Mouse (Mus musculus) E14TG2a.4 (cell line): Measurements from ENCODE around the gene M6pr.

Source experiments
- H3K27me3 ChIP-seq: 2 replicates; pipeline ENCODE4 v1.6.1; 2014; ENCODE audit warnings: low read length, control low read depth; ENCODE audit not compliant: insufficient read depth
- H3K36me3 ChIP-seq: 2 replicates; pipeline ENCODE4 v1.6.1; 2014; ENCODE audit warnings: low read length, control low read depth; ENCODE audit not compliant: insufficient read depth
- H3K4me1 ChIP-seq: replicated peaks from 2 replicates; pipeline ENCODE4 v1.6.1; 2014; ENCODE audit warnings: low read depth, low read length, control low read depth
- H3K4me3 ChIP-seq: replicated peaks from 2 replicates; pipeline ENCODE4 v1.5.1; 2014; ENCODE audit warnings: mild to moderate bottlenecking, low read length
- H3K9me3 ChIP-seq: 2 replicates; pipeline ENCODE4 v1.6.1; 2014; ENCODE audit warnings: low read length, control low read depth
- CTCF ChIP-seq: conservative IDR thresholded peaks from 2 replicates; pipeline ENCODE4 v1.5.1; 2014; ENCODE audit warnings: low read length
- NANOG ChIP-seq: IDR thresholded peaks from 2 replicates; pipeline ENCODE4 v1.6.1; 2014; ENCODE audit warnings: borderline replicate concordance, low read length, mixed read lengths
- POU5F1 ChIP-seq: IDR thresholded peaks from 2 replicates; pipeline ENCODE4 v1.6.1; 2014; ENCODE audit warnings: low read length, borderline replicate concordance

M6pr gene

DNA sequence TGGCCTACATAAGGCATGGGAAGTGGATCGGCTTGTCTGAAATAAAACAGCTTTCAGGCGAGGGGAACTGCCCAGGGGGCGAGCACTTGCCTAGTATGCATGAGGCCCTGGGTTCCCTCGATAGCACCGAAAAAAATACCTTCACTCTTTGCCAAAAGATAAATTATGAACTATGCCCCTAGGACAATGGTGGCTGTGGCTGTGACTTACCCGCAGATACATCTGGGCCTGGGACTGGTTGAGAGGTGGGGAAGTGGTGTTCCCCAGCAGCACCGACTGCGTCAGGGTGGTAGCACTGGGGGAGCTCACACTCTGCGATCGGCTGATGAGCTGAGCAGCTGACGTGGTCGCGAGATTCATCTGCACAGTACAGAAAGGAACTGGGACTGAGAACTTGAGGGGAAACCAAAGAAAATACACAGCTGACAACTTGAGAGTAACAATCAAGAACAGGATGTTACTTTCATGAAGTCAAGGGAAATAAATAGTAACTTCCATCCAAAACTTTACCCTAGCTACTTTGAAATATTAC lies 24.6 kb downstream of the M6pr start:
- Histone ChIP-seq H3K4me1 (peaks cover 86% of the 10 kb centered on the region), H3K9me3 (no peaks in the 10 kb centered on the region), H3K4me3 (peak overlapping the region; percentile 92), H3K36me3 (peaks cover 95% of the 10 kb centered on the region), H3K27me3 (no peaks in the 10 kb centered on the region)
- TF ChIP-seq POU5F1 (no peak), CTCF (no peak)

DNA sequence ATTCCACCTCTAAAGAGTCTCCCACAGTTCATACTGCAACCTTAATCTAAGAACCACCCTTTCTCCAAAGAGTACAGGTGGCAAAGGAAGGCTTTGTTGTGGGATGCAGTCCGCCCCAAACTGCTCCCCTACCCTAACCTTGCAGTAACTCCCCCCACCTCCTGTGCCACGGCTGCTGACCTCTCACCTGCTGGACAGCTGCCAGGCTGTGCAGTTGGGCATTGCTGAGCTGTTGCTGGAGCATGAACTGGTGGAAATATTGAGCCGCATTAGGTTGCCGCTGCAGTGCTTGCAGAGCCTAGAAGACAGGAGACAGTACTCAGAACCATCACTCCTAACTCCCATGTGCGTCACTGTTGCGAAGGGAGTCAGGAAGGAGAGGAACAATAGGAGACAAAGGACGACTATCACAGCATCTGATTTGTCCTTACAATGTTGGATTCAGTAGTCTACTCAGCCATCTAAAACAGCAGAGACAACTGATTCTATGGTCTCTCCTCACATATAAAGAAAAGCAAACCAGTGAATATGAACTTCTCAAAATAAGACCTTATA lies 26.3 kb downstream of the M6pr start:
- Histone ChIP-seq H3K27me3 (no peaks in the 10 kb centered on the region), H3K4me1 (peaks cover 69% of the 10 kb centered on the region), H3K9me3 (no peaks in the 10 kb centered on the region), H3K4me3 (peak overlapping the region; percentile 92), H3K36me3 (peaks cover 77% of the 10 kb centered on the region)
- TF ChIP-seq NANOG: peak; percentile 37; the same call in 1 of the 2 replicates
- TF ChIP-seq CTCF: no peak
- no peak for TF ChIP-seq POU5F1

GRCm38 (mm10) chr6:122337546-122337945 lies 29.0 kb downstream of the M6pr start:
- peak overlapping the region; percentile 92 for H3K4me3 ChIP-seq
- H3K4me1 ChIP-seq: peaks cover 48% of the 10 kb centered on the region
- TF ChIP-seq CTCF: no peak
- H3K9me3 ChIP-seq: no peaks in the 10 kb centered on the region
- peaks cover 51% of the 10 kb centered on the region for H3K36me3 ChIP-seq
- H3K27me3 ChIP-seq: no peaks in the 10 kb centered on the region

GRCm38 (mm10) chr6:122339047-122339647 lies 30.6 kb downstream of the M6pr start:
- Histone ChIP-seq H3K36me3 (peaks cover 35% of the 10 kb centered on the region), H3K9me3 (no peaks in the 10 kb centered on the region), H3K4me3 (peak overlapping the region; percentile 92), H3K27me3 (no peaks in the 10 kb centered on the region), H3K4me1 (peaks cover 44% of the 10 kb centered on the region)
- no peak for TF ChIP-seq POU5F1
- no peak for TF ChIP-seq CTCF
- TF ChIP-seq NANOG: no peak

DNA sequence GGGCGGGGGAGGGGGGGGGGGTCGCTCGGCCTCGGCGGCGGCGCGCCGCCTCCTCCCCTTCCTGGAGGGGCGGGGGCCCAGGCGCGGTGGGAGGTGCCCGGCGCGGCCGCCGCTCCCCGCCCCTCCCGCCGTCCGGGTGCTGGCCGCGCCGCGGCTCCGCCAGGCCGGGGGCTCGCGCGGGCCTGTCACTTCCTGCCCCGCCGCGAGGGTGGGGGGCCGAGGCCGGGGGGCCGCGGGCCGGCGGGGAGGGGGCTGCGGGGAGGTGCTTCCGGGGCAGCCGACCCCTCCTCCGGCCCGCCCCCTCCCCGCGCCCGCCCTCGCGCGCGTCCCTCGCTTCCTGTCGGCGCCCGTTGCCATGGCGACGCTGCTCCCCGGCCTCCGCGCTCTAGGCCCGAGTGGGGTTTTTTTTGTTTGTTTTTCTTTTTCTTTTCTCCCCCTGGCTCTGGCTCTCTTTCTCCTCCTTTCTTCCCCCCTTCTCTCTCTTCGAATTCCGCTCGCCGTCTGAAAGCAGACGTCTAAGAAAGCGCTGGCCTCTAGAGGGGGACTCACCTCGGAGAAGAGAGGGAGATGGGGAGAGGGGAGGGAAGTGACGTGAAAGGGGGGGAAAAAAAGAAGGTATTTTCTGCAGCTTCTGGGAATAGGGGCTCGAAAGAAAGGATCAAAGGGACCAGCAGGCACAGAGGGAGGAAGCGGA lies 31.3 kb downstream of the M6pr start:
- no peaks in the 10 kb centered on the region for H3K27me3 ChIP-seq
- no peaks in the 10 kb centered on the region for H3K9me3 ChIP-seq
- peaks cover 43% of the 10 kb centered on the region for H3K4me1 ChIP-seq
- TF ChIP-seq POU5F1 (no peak), NANOG (no peak), CTCF (no peak)
- peaks cover 28% of the 10 kb centered on the region for H3K36me3 ChIP-seq
- peak overlapping the region; percentile 92 for H3K4me3 ChIP-seq

GRCm38 (mm10) chr6:122340349-122341000 lies 32.0 kb downstream of the M6pr start, which contains the start of gene Phc1:
Gene Phc1 (minus strand): TSS chr6:122340561.
- Histone ChIP-seq H3K27me3 (no peaks in the 10 kb centered on the region), H3K36me3 (peaks cover 21% of the 10 kb centered on the region), H3K4me3 (peak within 1 kb of the TSS; percentile 92), H3K9me3 (no peaks in the 10 kb centered on the region), H3K4me1 (peaks cover 42% of the 10 kb centered on the region)
- no peak for TF ChIP-seq CTCF
- TF ChIP-seq NANOG: peak; percentile 84

DNA sequence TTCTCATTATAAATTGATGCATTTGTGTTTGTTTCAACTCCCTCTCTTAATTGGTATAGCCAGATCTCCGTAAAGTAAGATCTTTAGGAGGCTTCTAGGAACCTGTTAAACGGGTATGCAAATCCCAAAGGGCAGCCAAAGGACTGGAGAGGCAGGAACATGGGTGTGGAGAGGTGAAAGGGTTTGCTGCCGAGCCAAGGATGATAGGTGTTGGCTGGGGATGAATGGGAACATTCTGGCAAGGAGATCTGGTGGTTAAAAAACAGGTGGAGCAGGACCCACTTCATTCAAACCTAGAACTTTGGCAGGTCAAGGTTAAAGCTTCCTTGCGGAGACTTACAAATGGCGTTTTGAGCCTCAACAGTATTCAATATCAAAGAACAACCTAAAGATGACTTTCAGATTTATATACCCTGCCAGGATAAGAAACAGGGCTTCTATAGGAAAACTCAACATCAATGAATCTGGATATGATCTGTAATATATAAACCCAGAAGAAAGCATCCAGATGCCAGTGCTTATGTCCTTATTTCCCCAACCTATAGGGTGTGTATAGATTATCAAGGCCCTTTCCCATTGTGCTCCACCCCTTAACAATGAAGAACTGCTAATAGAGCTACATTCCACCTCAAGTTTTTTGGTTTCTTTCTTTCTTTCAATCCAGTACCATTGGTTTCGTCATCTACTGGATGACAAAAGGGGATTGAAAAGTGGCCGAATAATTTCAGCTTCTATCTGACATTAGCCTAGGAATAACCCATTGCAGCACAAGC lies 32.7 kb downstream of the M6pr start:
- H3K36me3 ChIP-seq: peaks cover 15% of the 10 kb centered on the region
- H3K27me3 ChIP-seq: no peaks in the 10 kb centered on the region
- H3K4me3 ChIP-seq: peak overlapping the region; percentile 92
- peaks cover 44% of the 10 kb centered on the region for H3K4me1 ChIP-seq
- no peaks in the 10 kb centered on the region for H3K9me3 ChIP-seq
- TF ChIP-seq NANOG (peak; percentile 3; the same call in 1 of the 2 replicates), CTCF (no peak), POU5F1 (peak; percentile 61; the same call in 1 of the 2 replicates)

GRCm38 (mm10) chr6:122342125-122342524 lies 33.6 kb downstream of the M6pr start:
- TF ChIP-seq CTCF (no peak), POU5F1 (no peak), NANOG (peak; percentile 90)
- Histone ChIP-seq H3K36me3 (peaks cover 6% of the 10 kb centered on the region), H3K4me3 (peak overlapping the region; percentile 66), H3K4me1 (peaks cover 50% of the 10 kb centered on the region), H3K27me3 (no peaks in the 10 kb centered on the region), H3K9me3 (no peaks in the 10 kb centered on the region)
